Mouse (Mus musculus): ENCODE results near the gene Itsn2. TPM values are rescaled to one million over a fixed set of nuclear protein-coding genes. Genes with fewer than 3 reads are reported as not detected.

Gene Itsn2
- 359 to 373 TPM (median 364 TPM) in 4 replicates for total RNA-seq (2023)

GRCm38 (mm10) chr12:4592541-4593165 lies at the start of gene Itsn2, which contains the start of gene Gm3625:
Gene Itsn2, plus strand, starts transcription at chr12:4592638.
Gene Gm3625, minus strand, starts transcription at chr12:4592927.

DNA sequence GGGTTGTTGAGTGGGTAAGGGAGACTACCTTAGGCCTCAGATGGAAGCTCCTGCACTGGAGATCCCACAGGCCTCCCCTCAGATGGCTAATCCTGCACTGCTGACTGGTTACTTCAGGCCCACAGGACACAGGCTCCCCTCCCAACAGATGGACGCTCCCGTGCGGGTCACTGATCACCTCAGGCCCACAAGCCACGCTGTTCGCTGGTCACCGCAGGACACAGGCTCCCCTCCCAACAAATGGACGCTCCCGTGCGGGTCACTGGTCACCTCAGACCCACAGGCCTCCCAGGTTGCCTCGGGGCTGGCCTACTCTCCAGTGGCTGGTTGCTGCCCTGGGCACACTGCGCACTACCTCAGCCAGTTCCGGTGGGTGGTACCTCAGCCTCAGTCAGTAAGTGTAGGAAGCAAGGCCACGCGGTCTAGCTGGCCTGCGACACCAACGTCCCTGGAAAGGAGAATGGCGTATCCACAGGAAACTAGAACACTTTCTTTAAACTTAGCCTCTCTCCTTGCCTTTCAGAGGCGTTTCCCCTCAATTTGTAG lies 145.7 kb downstream of the Itsn2 start, which contains the start of gene Fam228a:
Fam228a (minus strand) TSS at position 400 of the 546 bp plus-strand sequence.

Other genes with a start within 250 kb of the Itsn2 start
- gene Ncoa1, start 115.5 kb upstream of the Itsn2 start, total RNA-seq (2023) = 63.3 to 80.5 TPM (median 70.8 TPM) in 4 replicates
- gene Gm3625, start 289 bp downstream of the Itsn2 start, total RNA-seq (2023) = not detected in 4 replicates
- gene Fam228a, start 145.8 kb downstream of the Itsn2 start, total RNA-seq (2023) = 0.42 TPM in 1 of 4 replicates, not detected in the others
- 1.0 to 2.0 TPM (median 1.8 TPM) in 4 replicates for gene Pfn4, start 176.4 kb downstream of the Itsn2 start, total RNA-seq (2023)
- 3.8 to 11.4 TPM (median 9.1 TPM) in 4 replicates for gene Fam228b, start 176.6 kb downstream of the Itsn2 start, total RNA-seq (2023)
- gene Sf3b6, start 224.9 kb downstream of the Itsn2 start, total RNA-seq (2023) = 113 to 135 TPM (median 126 TPM) in 4 replicates
- gene Fkbp1b, start 249.0 kb downstream of the Itsn2 start, total RNA-seq (2023) = not detected in 4 replicates

All from B cell, adult 62 days (primary cell).